ENCODE assay signal across 7 mouse cellular contexts in genomic region chr7:142918641-142919628, GRCm38 (mm10). TPM values are rescaled to one million over a fixed set of nuclear protein-coding genes. Genes with fewer than 3 reads are reported as not detected.
DNase-seq lines count a peak whose midpoint lies in the region; ATAC-seq and TF ChIP-seq lines count a peak whose summit lies in the region.

No protein-coding gene starts in this region.

- WGBS in intestine, embryonic 15.5 days = 25% methylated on average over 8 of the region's 8 CpGs
- WGBS in midbrain, embryonic 12.5 days = 34% methylated on average over 8 of the region's 8 CpGs
- WGBS in small intestine, adult 2 months = 35% methylated on average over 8 of the region's 8 CpGs

- no peak overlapping the region for H3K4me2 ChIP-seq in intestine, embryonic 15.5 days (replicated peaks)
- H3K4me2 ChIP-seq in midbrain, embryonic 12.5 days (replicated peaks) = no peak overlapping the region

- H3K36me3 ChIP-seq in intestine, embryonic 15.5 days = no peaks in the 10 kb centered on the region
- H3K36me3 ChIP-seq in midbrain, embryonic 12.5 days = no peaks in the 10 kb centered on the region
- H3K36me3 ChIP-seq in small intestine, adult 2 months (ENCODE audit: control insufficient read depth, insufficient read depth, low read length) = no peaks in the 10 kb centered on the region

- H3K27me3 ChIP-seq in intestine, embryonic 15.5 days (replicated peaks) = no peaks in the 10 kb centered on the region
- no peaks in the 10 kb centered on the region for H3K27me3 ChIP-seq in midbrain, embryonic 12.5 days
- no peaks in the 10 kb centered on the region for H3K27me3 ChIP-seq in small intestine, adult 2 months (ENCODE audit: control insufficient read depth, insufficient read depth, low read length)

- H3K9ac ChIP-seq in intestine, embryonic 15.5 days = no peak overlapping the region
- no peak overlapping the region for H3K9ac ChIP-seq in midbrain, embryonic 12.5 days (replicated peaks)

- no peak; the same call in 1 of the 2 replicates for TF ChIP-seq POLR2A in small intestine, adult 2 months (IDR thresholded peaks at IDR 0.05; ENCODE audit: low read depth, low read length)

- no peaks in the 10 kb centered on the region for H3K9me3 ChIP-seq in intestine, embryonic 15.5 days
- no peaks in the 10 kb centered on the region for H3K9me3 ChIP-seq in midbrain, embryonic 12.5 days

- no peak overlapping the region for H3K4me3 ChIP-seq in intestine, embryonic 15.5 days (replicated peaks)
- no peak overlapping the region for H3K4me3 ChIP-seq in midbrain, embryonic 12.5 days
- no peak overlapping the region for H3K4me3 ChIP-seq in small intestine, adult 2 months (ENCODE audit: low read depth, low read length)

- H3K27ac ChIP-seq in intestine, embryonic 15.5 days = no peak overlapping the region
- H3K27ac ChIP-seq in midbrain, embryonic 12.5 days (replicated peaks) = no peak overlapping the region
- H3K27ac ChIP-seq in small intestine, adult 2 months (ENCODE audit: insufficient read depth, low read depth, low read length) = no peak overlapping the region

- TF ChIP-seq CTCF in small intestine, adult 2 months (IDR thresholded peaks at IDR 0.05; ENCODE audit: extremely low read depth, insufficient read length, insufficient replicate concordance, low read depth, low read length) = peak; percentile 100

- intact Hi-C loops in gastrocnemius, postnatal 36 days (cut with DNase I) = loop anchor here (2.0 kb wide), 1 partner anchor 24 kb away; no protein-coding TSS in a partner anchor
- intact Hi-C loops in left cerebral cortex, postnatal 25 days (cut with DNase I) = loop anchor here (1.0 kb wide), 1 partner anchor 25 kb away; no protein-coding TSS in a partner anchor

- 0 out of 2 replicates have a peak, but pooled peaks cover 7% of the 10 kb centered on the region for H3K4me1 ChIP-seq in intestine, embryonic 15.5 days (replicated peaks)
- H3K4me1 ChIP-seq in midbrain, embryonic 12.5 days = peaks cover 7% of the 10 kb centered on the region; the same call in 1 of the 2 replicates
- no peaks in the 10 kb centered on the region for H3K4me1 ChIP-seq in small intestine, adult 2 months (ENCODE audit: control insufficient read depth, insufficient read depth, insufficient read length, low read length)

- peak; percentile 85 to 87 for DNase-seq in adrenal gland, adult 18-20 months (ENCODE audit: low spot score in 2 of 2)
- peak; percentile 76 for DNase-seq in embryo, embryonic 11 days
- DNase-seq in gastrocnemius, postnatal 36 days = peak; percentile 59 to 78
- peak; percentile 75 to 77 for DNase-seq in left cerebral cortex, postnatal 25 days (ENCODE audit: low spot score in 2 of 2)

- ATAC-seq in intestine, embryonic 15.5 days = peak; percentile 78
- peak; percentile 80 for ATAC-seq in midbrain, embryonic 12.5 days (ENCODE audit: low FRiP score, low read depth)

RNA-seq across cellular contexts. Expression of gene Th, which starts 12.0 kb away (rescaled TPM):
- total RNA-seq in adrenal gland, adult 18-20 months (2021) = 100 to 1,000 TPM; 547 to 572 TPM
- not detected for total RNA-seq in gastrocnemius, postnatal 36 days (2021)
- polyA plus RNA-seq in intestine, embryonic 15.5 days (2015; fragmentation: Nextera tagmentation; extraction: Ambion mirVana) = 7.7 and 11.3 TPM in 2 replicates
- 1 to 10 TPM; 1.3 to 2.0 TPM for total RNA-seq in left cerebral cortex, postnatal 25 days (2021)
- 16.2 and 28.5 TPM in 2 replicates for polyA plus RNA-seq in midbrain, embryonic 12.5 days (2016; fragmentation: Nextera tagmentation; extraction: Ambion mirVana)
- 0.23 and 2.3 TPM in 2 replicates for polyA plus RNA-seq in small intestine, adult 2 months (2012; rRNA removed)

RNA-seq across cellular contexts. Expression of gene Ascl2, which starts 50.1 kb away (rescaled TPM):
- under 1 TPM; 0.26 to 0.40 TPM for total RNA-seq in adrenal gland, adult 18-20 months (2021)
- total RNA-seq in gastrocnemius, postnatal 36 days (2021) = not detected
- polyA plus RNA-seq in intestine, embryonic 15.5 days (2015; fragmentation: Nextera tagmentation; extraction: Ambion mirVana) = 12.2 and 12.6 TPM in 2 replicates
- total RNA-seq in left cerebral cortex, postnatal 25 days (2021) = not detected
- 0.40 TPM in 1 of 2 replicates, not detected in the other for polyA plus RNA-seq in midbrain, embryonic 12.5 days (2016; fragmentation: Nextera tagmentation; extraction: Ambion mirVana)
- polyA plus RNA-seq in small intestine, adult 2 months (2012; rRNA removed) = 9.8 and 18.1 TPM in 2 replicates

Comparison
In these comparisons a context has a peak if more than half of its experiments do, and no peak if none do; other contexts are left out.
1. RNA of gene Th, which starts 12.0 kb away (total RNA-seq): 547 to 572 TPM in adrenal gland, adult 18-20 months; 1.3 to 2.0 TPM in left cerebral cortex, postnatal 25 days and not detected in gastrocnemius, postnatal 36 days; every median in the first group is over 100 times any median in the second.
2. Peak in every context shown above with its lines, with median percentiles within 50 percentile points of each other: DNase-seq.